Mouse (Mus musculus) liver, embryonic 12.5 days (tissue): ENCODE measurements at regions not wholly inside any gene's neighbourhood (a gene's known extent, or its start where the extent isn't known, plus 50 kb on each side); places are given as distances from the start of the nearest gene placed in this dataset.
"Not testable (repeated sequence)": the region's sequence is repeated elsewhere in the genome, so short reads cannot be mapped to it uniquely, and the experiment has no call there.

ENCODE experiments used
- ATAC-seq: fragments of 200-750 bp; cut with Nextera tagmentation; 2 replicates; pipeline ENCODE4 v1.8.0; 2017; ENCODE audit warnings: moderate number of reproducible peaks, mild to moderate bottlenecking, moderate library complexity
- H3K27ac ChIP-seq: fragments of 300-500 bp; sonication (generic); 2 replicates; pipeline ENCODE4 v1.5.1; 2016; ENCODE audit warnings: mild to moderate bottlenecking
- H3K27me3 ChIP-seq: fragments of 300-500 bp; sonication (generic); replicated peaks from 2 replicates; pipeline ENCODE4 v1.6.1; 2016; ENCODE audit warnings: mild to moderate bottlenecking, moderate library complexity
- H3K36me3 ChIP-seq: fragments of 300-500 bp; sonication (generic); 2 replicates; pipeline ENCODE4 v1.6.1; 2016; ENCODE audit warnings: mild to moderate bottlenecking, moderate library complexity
- H3K4me1 ChIP-seq: fragments of 300-500 bp; sonication (generic); 2 replicates; pipeline ENCODE4 v1.6.1; 2016
- H3K4me2 ChIP-seq: fragments of 300-500 bp; sonication (generic); 2 replicates; pipeline ENCODE4 v1.6.1; 2016; ENCODE audit warnings: mild to moderate bottlenecking, moderate library complexity
- H3K4me3 ChIP-seq: fragments of 300-500 bp; sonication (generic); 2 replicates; pipeline ENCODE4 v1.5.1; 2016; ENCODE audit warnings: mild to moderate bottlenecking, moderate library complexity
- H3K9ac ChIP-seq: fragments of 300-500 bp; sonication (generic); 2 replicates; pipeline ENCODE4 v1.6.1; 2016; ENCODE audit warnings: mild to moderate bottlenecking, moderate library complexity
- H3K9me3 ChIP-seq: fragments of 300-500 bp; sonication (generic); replicated peaks from 2 replicates; pipeline ENCODE4 v1.6.1; 2016; ENCODE audit warnings: mild to moderate bottlenecking, moderate library complexity
- WGBS: fragments of 180-500 bp; shearing (Covaris S2); methylation state at CpG from one replicate; pipeline ENCODE4 v1.1.7; 2016; ENCODE audit not compliant: insufficient replicate concordance; 5-methylcytosine and 5-hydroxymethylcytosine counted together

GRCm38 (mm10) chr1:161613658-161614057 lies 119.2 kb downstream of the Tnfsf18 start:
- not testable (repeated sequence) for H3K36me3 ChIP-seq, H3K9ac ChIP-seq, H3K27ac ChIP-seq, H3K9me3 ChIP-seq, H3K27me3 ChIP-seq, ATAC-seq, H3K4me1 ChIP-seq, H3K4me2 ChIP-seq, H3K4me3 ChIP-seq
- WGBS = 80% methylated on average over 10 of the region's 10 CpGs

- Histone ChIP-seq H3K9ac (no peak overlapping the region), H3K4me3 (no peak overlapping the region), H3K4me2 (no peak overlapping the region), H3K4me1 (no peaks in the 10 kb centered on the region), H3K36me3 (no peaks in the 10 kb centered on the region), H3K27ac (no peak overlapping the region), H3K9me3 (no peaks in the 10 kb centered on the region), H3K27me3 (no peaks in the 10 kb centered on the region)
- no peak for ATAC-seq
- WGBS = 65% methylated on average over 4 of the region's 4 CpGs
Observed at GRCm38 (mm10) chr1:161607446-161607845, 113.0 kb downstream of the Tnfsf18 start.

DNA sequence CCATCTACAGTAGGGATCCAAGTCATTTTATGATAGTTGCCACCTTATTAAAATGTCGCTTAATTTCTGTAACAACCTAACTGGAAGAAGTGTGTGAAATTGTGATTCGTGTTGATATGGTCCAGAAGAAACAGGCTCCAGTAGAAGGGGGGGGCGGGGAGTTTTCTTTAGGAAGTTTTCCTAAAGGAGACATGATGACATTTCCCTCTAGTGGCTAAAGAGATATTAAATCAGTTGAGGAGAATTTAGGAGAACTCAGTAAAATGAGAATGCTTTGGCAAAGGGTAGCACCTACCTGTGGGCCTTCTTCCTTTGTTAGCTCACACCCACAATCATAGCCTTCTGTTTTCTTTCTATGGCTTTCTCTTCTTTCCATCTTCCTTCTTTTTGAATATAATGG lies 107.7 kb downstream of the Tnfsf18 start:
- Histone ChIP-seq H3K9me3 (no peaks in the 10 kb centered on the region), H3K27me3 (no peaks in the 10 kb centered on the region), H3K27ac (no peak overlapping the region), H3K4me3 (no peak overlapping the region), H3K36me3 (no peaks in the 10 kb centered on the region), H3K9ac (no peak overlapping the region), H3K4me2 (no peak overlapping the region), H3K4me1 (no peaks in the 10 kb centered on the region)
- WGBS = 70% methylated on average over 3 of the region's 3 CpGs
- no peak for ATAC-seq

DNA sequence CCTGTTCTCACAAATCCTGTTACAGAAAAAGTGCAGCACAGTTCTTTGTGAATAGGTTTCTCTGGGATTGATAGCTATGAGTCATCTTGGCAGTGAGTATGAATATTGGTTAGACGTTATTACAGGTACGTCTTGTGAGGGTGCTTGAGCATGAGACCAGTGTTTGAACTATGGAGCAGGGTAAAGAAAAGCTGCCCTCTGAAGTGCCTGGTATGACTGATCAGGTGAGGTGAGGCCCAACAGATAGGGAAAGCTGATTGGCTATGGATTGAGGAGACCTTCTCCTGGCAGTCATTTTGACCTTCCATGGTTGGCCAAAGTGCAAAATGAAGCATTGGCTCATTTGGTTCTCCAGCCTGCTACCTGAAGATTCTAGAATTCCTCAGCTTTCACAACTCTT lies 106.7 kb downstream of the Tnfsf18 start:
- Histone ChIP-seq H3K4me2 (no peak overlapping the region), H3K4me1 (no peaks in the 10 kb centered on the region), H3K36me3 (no peaks in the 10 kb centered on the region), H3K9ac (no peak overlapping the region), H3K4me3 (no peak overlapping the region), H3K9me3 (no peaks in the 10 kb centered on the region), H3K27ac (no peak overlapping the region), H3K27me3 (no peaks in the 10 kb centered on the region)
- WGBS = 91% methylated on average over 2 of the region's 2 CpGs
- ATAC-seq = no peak

- Histone ChIP-seq H3K27ac (no peak overlapping the region), H3K4me1 (no peaks in the 10 kb centered on the region), H3K27me3 (no peaks in the 10 kb centered on the region), H3K4me3 (no peak overlapping the region), H3K36me3 (no peaks in the 10 kb centered on the region), H3K9ac (no peak overlapping the region), H3K9me3 (no peaks in the 10 kb centered on the region), H3K4me2 (no peak overlapping the region)
- WGBS = 53% methylated on average over 3 of the region's 3 CpGs
- no peak for ATAC-seq
Observed at GRCm38 (mm10) chr1:161598167-161598566, 103.7 kb downstream of the Tnfsf18 start.

DNA sequence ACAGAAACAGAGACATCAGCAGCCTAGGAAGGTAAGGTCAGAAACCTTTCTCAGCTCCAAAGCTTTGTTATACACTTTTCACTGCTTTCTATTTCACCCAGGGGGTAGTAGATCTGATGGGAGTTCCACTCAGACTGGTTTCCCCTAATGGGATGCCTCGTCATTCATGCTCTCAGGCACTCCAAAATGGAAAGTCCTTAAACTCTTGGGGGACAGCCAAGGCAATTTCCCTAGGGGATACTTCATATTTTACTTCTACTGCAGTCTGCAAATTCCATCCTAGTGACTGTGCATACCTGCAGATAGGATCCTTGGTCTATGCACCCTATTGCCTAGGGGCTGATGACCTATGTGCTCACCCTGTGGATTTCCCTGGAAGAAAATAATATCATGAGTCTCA lies 82.1 kb downstream of the Tnfsf18 start:
- Histone ChIP-seq H3K4me2 (no peak overlapping the region), H3K36me3 (no peaks in the 10 kb centered on the region), H3K9ac (no peak overlapping the region), H3K9me3 (no peaks in the 10 kb centered on the region), H3K4me3 (no peak overlapping the region), H3K27me3 (no peaks in the 10 kb centered on the region), H3K27ac (no peak overlapping the region), H3K4me1 (no peaks in the 10 kb centered on the region)
- no peak for ATAC-seq
- 46% methylated on average over 1 of the region's 1 CpGs for WGBS

DNA sequence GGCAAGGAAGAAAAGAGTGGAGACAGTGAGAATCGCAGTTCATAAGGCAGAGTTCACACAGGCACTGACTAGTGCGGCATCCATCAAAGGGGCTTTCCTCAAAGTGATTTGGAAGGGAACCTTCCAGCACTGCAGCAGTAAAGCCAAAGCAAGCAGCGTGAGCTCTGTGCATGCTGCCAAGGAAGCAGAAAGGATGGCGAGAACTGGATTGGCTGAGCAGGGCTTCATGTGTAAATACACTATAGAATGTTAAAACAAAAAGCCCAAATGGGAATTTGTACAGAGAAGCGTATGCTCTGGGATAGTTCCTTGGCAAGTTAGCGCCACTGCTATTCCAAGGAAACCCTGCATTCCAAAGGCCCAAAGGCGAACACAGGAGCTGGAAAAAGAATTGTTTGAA lies 81.5 kb downstream of the Tnfsf18 start:
- 61% methylated on average over 7 of the region's 7 CpGs for WGBS
- no peaks in the 10 kb centered on the region for H3K27me3 ChIP-seq

DNA sequence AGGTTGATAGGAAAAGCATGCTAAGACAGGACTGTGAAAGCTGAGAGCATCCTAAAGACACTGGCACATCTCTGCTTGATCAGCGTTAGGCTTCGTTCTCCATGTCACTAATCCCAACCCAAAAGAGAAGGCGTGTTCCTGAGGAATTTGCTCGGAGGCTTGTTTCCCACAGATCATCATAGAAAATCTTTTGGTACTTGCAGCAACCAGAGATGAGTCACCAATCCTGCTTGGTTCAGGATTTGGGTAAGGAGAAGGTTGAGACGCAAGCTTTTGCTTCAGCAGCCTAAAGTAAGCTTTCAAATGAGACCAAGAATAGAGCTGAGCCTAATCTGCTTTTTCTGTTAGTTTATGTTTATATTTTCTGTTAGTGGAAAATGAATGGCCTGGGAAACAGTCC lies 80.7 kb downstream of the Tnfsf18 start:
- 68% methylated on average over 5 of the region's 5 CpGs for WGBS

More for the DNA sequence above, 81.5 kb downstream of the Tnfsf18 start:
- no peaks in the 10 kb centered on the region for H3K36me3 ChIP-seq
- no peaks in the 10 kb centered on the region for H3K9me3 ChIP-seq
- no peaks in the 10 kb centered on the region for H3K4me1 ChIP-seq
- no peak for ATAC-seq
- H3K4me3 ChIP-seq = no peak overlapping the region
- H3K4me2 ChIP-seq = no peak overlapping the region
- H3K27ac ChIP-seq = no peak overlapping the region
- no peak overlapping the region for H3K9ac ChIP-seq

DNA sequence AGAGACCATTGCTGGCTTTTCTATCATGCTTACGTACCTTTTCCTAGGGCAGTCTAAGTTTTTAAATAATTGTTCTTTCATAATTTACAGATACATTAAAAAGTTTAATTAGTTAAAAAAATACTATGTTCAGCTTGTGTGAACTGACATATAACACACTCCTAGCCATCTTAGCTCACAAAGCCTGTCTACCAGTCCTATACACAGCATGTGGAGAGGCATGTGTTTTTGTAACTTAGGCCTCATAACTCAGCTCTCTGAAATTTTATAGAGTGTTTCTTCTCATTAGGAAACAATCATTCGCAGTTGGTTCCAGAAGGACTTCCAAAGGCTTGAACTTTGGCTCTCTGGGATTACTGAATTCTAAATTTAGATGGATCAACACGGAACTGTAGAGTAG lies 76.3 kb downstream of the Tnfsf18 start:
- Histone ChIP-seq H3K27ac (no peak overlapping the region), H3K4me1 (no peaks in the 10 kb centered on the region), H3K27me3 (no peaks in the 10 kb centered on the region), H3K9ac (no peak overlapping the region), H3K4me3 (no peak overlapping the region), H3K36me3 (no peaks in the 10 kb centered on the region), H3K9me3 (no peaks in the 10 kb centered on the region), H3K4me2 (no peak overlapping the region)
- 56% methylated on average over 3 of the region's 3 CpGs for WGBS
- ATAC-seq = no peak

More for the DNA sequence above, 80.7 kb downstream of the Tnfsf18 start:
- Histone ChIP-seq H3K9me3 (no peaks in the 10 kb centered on the region), H3K4me3 (no peak overlapping the region), H3K4me1 (no peaks in the 10 kb centered on the region), H3K36me3 (no peaks in the 10 kb centered on the region), H3K4me2 (no peak overlapping the region), H3K27ac (no peak overlapping the region), H3K27me3 (no peaks in the 10 kb centered on the region), H3K9ac (no peak overlapping the region)
- no peak for ATAC-seq

DNA sequence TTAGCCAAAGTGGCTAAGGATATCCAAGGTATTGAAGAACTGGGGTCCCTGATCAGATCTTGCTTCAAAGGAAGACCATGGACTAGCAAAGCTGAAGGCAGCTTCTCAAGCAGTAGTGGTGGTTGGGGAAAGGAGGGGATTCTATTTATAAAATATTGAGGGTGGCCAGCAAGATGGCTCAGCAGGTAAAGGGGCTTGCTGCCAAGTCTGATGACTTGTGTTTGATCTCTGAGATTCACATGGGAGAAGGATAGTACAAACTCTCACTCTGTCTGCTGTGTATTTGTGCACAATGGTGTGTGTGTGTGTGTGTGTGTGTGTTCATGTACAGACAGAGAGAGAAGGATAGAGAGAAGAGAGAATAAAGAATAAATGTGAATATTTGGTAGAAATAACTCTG lies 73.4 kb downstream of the Tnfsf18 start:
- Histone ChIP-seq H3K4me1 (no peaks in the 10 kb centered on the region), H3K9me3 (no peaks in the 10 kb centered on the region), H3K4me3 (no peak overlapping the region), H3K4me2 (no peak overlapping the region), H3K36me3 (no peaks in the 10 kb centered on the region), H3K9ac (no peak overlapping the region), H3K27me3 (no peaks in the 10 kb centered on the region), H3K27ac (no peak overlapping the region)
- no peak for ATAC-seq

GRCm38 (mm10) chr1:161560368-161560767 lies 65.9 kb downstream of the Tnfsf18 start:
- no peaks in the 10 kb centered on the region for H3K36me3 ChIP-seq
- no peak overlapping the region for H3K27ac ChIP-seq
- H3K27me3 ChIP-seq = no peaks in the 10 kb centered on the region
- ATAC-seq = no peak
- H3K4me1 ChIP-seq = no peaks in the 10 kb centered on the region
- no peak overlapping the region for H3K4me2 ChIP-seq
- no peak overlapping the region for H3K9ac ChIP-seq
- H3K9me3 ChIP-seq = no peaks in the 10 kb centered on the region
- no peak overlapping the region for H3K4me3 ChIP-seq
- WGBS = 46% methylated on average over 3 of the region's 3 CpGs
